In genomic region chr6:8370624-8371023, GRCm38 (mm10) we compare ENCODE assay signal across 14 mouse cellular contexts.
DNase-seq lines count a peak whose midpoint lies in the region; ATAC-seq and TF ChIP-seq lines count a peak whose summit lies in the region.
"Had no signal": no experiment of that assay in that cellular context is flagged by ENCODE, and none has a peak within 500 bp of the region (broad histone marks: within the 10 kb centered on the region; RNA-seq: fewer than 3 reads in every experiment).

No protein-coding gene starts in this region.

- no peak overlapping the region for H3K4me2 ChIP-seq in lung, embryonic 15.5 days
- H3K4me2 ChIP-seq in kidney, postnatal 0 days (ENCODE audit: low read length), result no peak overlapping the region
- H3K4me2 ChIP-seq in stomach, embryonic 15.5 days, result no peak overlapping the region
- H3K4me2 ChIP-seq: embryonic facial prominence, embryonic 13.5 days; liver, embryonic 13.5 days; neural tube, embryonic 12.5 days had no signal

- intact Hi-C loops in heart, postnatal 10 days (cut with DNase I), result no loop called here

- no peak for TF ChIP-seq CTCF in kidney, postnatal 0 days (IDR thresholded peaks at IDR 0.05; ENCODE audit: low read depth)

- H3K4me3 ChIP-seq in heart, embryonic 10.5 days, result no peak overlapping the region
- no peak overlapping the region for H3K4me3 ChIP-seq in lung, embryonic 15.5 days
- H3K4me3 ChIP-seq in kidney, postnatal 0 days (replicated peaks; ENCODE audit: low read depth, low read length), result no peak overlapping the region
- H3K4me3 ChIP-seq in stomach, embryonic 15.5 days (replicated peaks), result no peak overlapping the region
- H3K4me3 ChIP-seq: embryonic facial prominence, embryonic 13.5 days; forebrain, embryonic 10.5 days; liver, embryonic 13.5 days; neural tube, embryonic 12.5 days had no signal

- 86% methylated on average over 3 of the region's 3 CpGs for WGBS in heart, embryonic 10.5 days
- WGBS in lung, embryonic 15.5 days, result 65% methylated on average over 3 of the region's 3 CpGs
- WGBS in kidney, postnatal 0 days, result 67% methylated on average over 3 of the region's 3 CpGs
- WGBS in stomach, embryonic 15.5 days, result 62% methylated on average over 3 of the region's 3 CpGs

- H3K9ac ChIP-seq in lung, embryonic 15.5 days, result no peak overlapping the region
- H3K9ac ChIP-seq in kidney, postnatal 0 days (ENCODE audit: low read depth, low read length), result no peak overlapping the region
- no peak overlapping the region for H3K9ac ChIP-seq in stomach, embryonic 15.5 days
- H3K9ac ChIP-seq: embryonic facial prominence, embryonic 13.5 days; liver, embryonic 13.5 days; neural tube, embryonic 12.5 days had no signal

- ATAC-seq in lung, embryonic 15.5 days (ENCODE audit: borderline replicate concordance, extremely low read depth, low FRiP score, low TSS enrichment), result peak; percentile 85
- ATAC-seq in kidney, postnatal 0 days (replicated peaks; ENCODE audit: low FRiP score, low read depth), result no peak
- peak; percentile 53; the same call in 1 of the 2 replicates for ATAC-seq in stomach, embryonic 15.5 days (ENCODE audit: insufficient read depth, low FRiP score, low read depth)

- H3K4me1 ChIP-seq in heart, embryonic 10.5 days, result peaks cover 3% of the 10 kb centered on the region; the same call in 1 of the 2 replicates
- H3K4me1 ChIP-seq in lung, embryonic 15.5 days, result peaks cover 7% of the 10 kb centered on the region; the same call in 1 of the 2 replicates
- H3K4me1 ChIP-seq in kidney, postnatal 0 days (replicated peaks; ENCODE audit: insufficient read depth, low read length), result no peaks in the 10 kb centered on the region
- no peaks in the 10 kb centered on the region for H3K4me1 ChIP-seq in stomach, embryonic 15.5 days
- H3K4me1 ChIP-seq: embryonic facial prominence, embryonic 13.5 days; liver, embryonic 13.5 days; neural tube, embryonic 12.5 days had no signal

- no peaks in the 10 kb centered on the region for H3K9me3 ChIP-seq in heart, embryonic 10.5 days
- H3K9me3 ChIP-seq in lung, embryonic 15.5 days, result no peaks in the 10 kb centered on the region
- H3K9me3 ChIP-seq in kidney, postnatal 0 days (replicated peaks; ENCODE audit: low read length), result no peaks in the 10 kb centered on the region
- no peaks in the 10 kb centered on the region for H3K9me3 ChIP-seq in stomach, embryonic 15.5 days
- H3K9me3 ChIP-seq: embryonic facial prominence, embryonic 13.5 days; forebrain, embryonic 10.5 days; liver, embryonic 13.5 days; neural tube, embryonic 12.5 days had no signal

- no peaks in the 10 kb centered on the region for H3K36me3 ChIP-seq in heart, embryonic 10.5 days
- H3K36me3 ChIP-seq in lung, embryonic 15.5 days, result no peaks in the 10 kb centered on the region
- H3K36me3 ChIP-seq in kidney, postnatal 0 days (ENCODE audit: insufficient read depth, low read length), result no peaks in the 10 kb centered on the region
- H3K36me3 ChIP-seq in stomach, embryonic 15.5 days, result no peaks in the 10 kb centered on the region
- H3K36me3 ChIP-seq: embryonic facial prominence, embryonic 13.5 days; liver, embryonic 13.5 days; neural tube, embryonic 12.5 days had no signal

- no peak overlapping the region for H3K27ac ChIP-seq in heart, embryonic 10.5 days
- H3K27ac ChIP-seq in lung, embryonic 15.5 days, result no peak overlapping the region
- H3K27ac ChIP-seq in kidney, postnatal 0 days, result no peak overlapping the region
- no peak overlapping the region for H3K27ac ChIP-seq in stomach, embryonic 15.5 days
- H3K27ac ChIP-seq: embryonic facial prominence, embryonic 13.5 days; forebrain, embryonic 10.5 days; liver, embryonic 13.5 days; neural tube, embryonic 12.5 days had no signal

- no peaks in the 10 kb centered on the region for H3K27me3 ChIP-seq in heart, embryonic 10.5 days (ENCODE audit: insufficient read depth, poor library complexity, severe bottlenecking)
- H3K27me3 ChIP-seq in lung, embryonic 15.5 days, result no peaks in the 10 kb centered on the region
- no peaks in the 10 kb centered on the region for H3K27me3 ChIP-seq in kidney, postnatal 0 days (ENCODE audit: insufficient read depth, low read length)
- H3K27me3 ChIP-seq in stomach, embryonic 15.5 days (replicated peaks), result no peaks in the 10 kb centered on the region
- H3K27me3 ChIP-seq: embryonic facial prominence, embryonic 13.5 days; liver, embryonic 13.5 days; neural tube, embryonic 12.5 days had no signal

- DNase-seq in heart, postnatal 10 days, result peak; percentile 47 to 57
- DNase-seq in heart, embryonic 10.5 days (ENCODE audit: low spot score), result no peak
- no peak for DNase-seq in lung, postnatal 25 days (ENCODE audit: low spot score)
- DNase-seq in kidney, postnatal 0 days (ENCODE audit: low spot score), result peak; percentile 81
- no peak for DNase-seq in c-Kit-positive CD71-positive TER-119-positive erythroid progenitor cells, embryonic 14.5 days (ENCODE audit: low spot score)
- DNase-seq: adrenal gland, adult 8-10 months; cerebellum, adult 18-20 months; gastrocnemius, postnatal 36 days; liver, embryonic 13.5 days had no signal

Comparison
In these comparisons a context has a peak if more than half of its experiments do, and no peak if none do; other contexts are left out.
1. DNase-seq: peak in heart, postnatal 10 days (2 of 2) and kidney, postnatal 0 days (single experiment); none in heart, embryonic 10.5 days (single experiment), lung, postnatal 25 days (single experiment) and c-Kit-positive CD71-positive TER-119-positive erythroid progenitor cells, embryonic 14.5 days (single experiment).